Mouse (Mus musculus) myocyte (in vitro differentiated cells): ENCODE data around the gene Rnf149.

ENCODE experiments used
- E2F4 ChIP-seq: IDR thresholded peaks from one replicate; pipeline ENCODE4 v1.6.1; 2011; ENCODE audit warnings: mild to moderate bottlenecking, control low read depth, moderate library complexity; ENCODE audit not compliant: insufficient read depth
- MAX ChIP-seq: IDR thresholded peaks from one replicate; pipeline ENCODE4 v1.6.1; 2011; ENCODE audit warnings: low read depth, mild to moderate bottlenecking, control low read depth
- MYOD1 ChIP-seq, 3 experiments: IDR thresholded peaks; one replicate each; pipeline ENCODE4 v1.6.1; 2011; ENCODE audit warnings: control low read depth in 2 of 3, low read depth in 2 of 3, mild to moderate bottlenecking in 2 of 3, moderate library complexity in 1 of 3; ENCODE audit not compliant: insufficient read length in 2 of 3, control insufficient read depth in 1 of 3
- MYOG ChIP-seq, 3 experiments: IDR thresholded peaks; one replicate each; pipeline ENCODE4 v1.6.1; 2011; ENCODE audit warnings: control low read depth in 2 of 3, low read depth in 2 of 3, mild to moderate bottlenecking in 2 of 3; ENCODE audit not compliant: insufficient read length in 2 of 3, control insufficient read depth in 1 of 3, insufficient read depth in 1 of 3
- POLR2A ChIP-seq: IDR thresholded peaks from one replicate; pipeline ENCODE4 v1.6.1; 2011; ENCODE audit warnings: low read depth, mild to moderate bottlenecking, control low read depth, moderate library complexity; ENCODE audit not compliant: insufficient read length
- POLR2AphosphoS2 ChIP-seq: IDR thresholded peaks from one replicate; pipeline ENCODE4 v1.6.1; 2011; ENCODE audit warnings: low read depth, control low read depth; ENCODE audit not compliant: insufficient read length
- USF1 ChIP-seq: IDR thresholded peaks from one replicate; pipeline ENCODE4 v1.6.1; 2011; ENCODE audit warnings: low read depth, mild to moderate bottlenecking, control low read depth, moderate library complexity

DNA sequence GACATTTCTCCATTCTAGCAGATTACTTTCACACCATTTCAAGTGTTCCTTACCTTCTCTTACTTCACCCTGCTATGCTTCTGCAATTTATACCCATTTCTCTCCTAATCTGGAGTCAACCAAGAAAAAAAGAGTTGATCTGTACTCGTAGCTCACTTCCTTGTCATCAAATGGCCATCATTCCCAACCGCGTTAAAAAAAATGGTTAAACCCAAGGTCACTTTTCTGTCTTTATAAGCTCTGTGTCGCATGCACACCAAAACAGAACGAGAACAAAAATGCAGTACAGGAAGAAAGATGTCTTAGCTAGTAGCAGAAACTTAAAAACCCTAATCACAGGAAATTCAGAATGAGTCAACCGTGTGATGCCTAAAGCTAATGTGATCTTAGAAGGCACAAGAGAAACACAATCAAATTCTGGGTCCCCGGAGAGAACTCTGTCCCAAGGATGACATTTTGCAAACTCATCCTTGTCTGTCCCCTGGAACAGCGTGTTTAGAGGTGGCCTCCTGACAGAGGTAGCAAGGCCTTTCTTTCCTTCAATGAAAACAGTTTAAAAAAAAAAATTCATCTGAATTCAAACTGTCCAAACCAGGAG, 1.3 kb downstream of the Rnf149 start:
- TF ChIP-seq USF1 (no peak), POLR2A (no peak), E2F4 (no peak), MYOG (IDR thresholded peaks at IDR 0.05; ENCODE audit: control insufficient read depth in 1 of 3, insufficient read depth in 1 of 3, insufficient read length in 2 of 3, low read depth in 2 of 3) (no peak), MAX (no peak), MYOD1 (IDR thresholded peaks at IDR 0.05; ENCODE audit: control insufficient read depth in 1 of 3, insufficient read length in 2 of 3, low read depth in 2 of 3) (no peak), POLR2AphosphoS2 (no peak)
